Mouse (Mus musculus): ENCODE results near the gene Pex11b. TPM values are rescaled to one million over a fixed set of nuclear protein-coding genes. Genes with fewer than 3 reads are reported as not detected.
"Not testable (repeated sequence)": the region's sequence is repeated elsewhere in the genome, so short reads cannot be mapped to it uniquely, and the experiment has no call there.

Gene Pex11b
- polyA plus RNA-seq, 1 experiment, result 107 TPM

DNA sequence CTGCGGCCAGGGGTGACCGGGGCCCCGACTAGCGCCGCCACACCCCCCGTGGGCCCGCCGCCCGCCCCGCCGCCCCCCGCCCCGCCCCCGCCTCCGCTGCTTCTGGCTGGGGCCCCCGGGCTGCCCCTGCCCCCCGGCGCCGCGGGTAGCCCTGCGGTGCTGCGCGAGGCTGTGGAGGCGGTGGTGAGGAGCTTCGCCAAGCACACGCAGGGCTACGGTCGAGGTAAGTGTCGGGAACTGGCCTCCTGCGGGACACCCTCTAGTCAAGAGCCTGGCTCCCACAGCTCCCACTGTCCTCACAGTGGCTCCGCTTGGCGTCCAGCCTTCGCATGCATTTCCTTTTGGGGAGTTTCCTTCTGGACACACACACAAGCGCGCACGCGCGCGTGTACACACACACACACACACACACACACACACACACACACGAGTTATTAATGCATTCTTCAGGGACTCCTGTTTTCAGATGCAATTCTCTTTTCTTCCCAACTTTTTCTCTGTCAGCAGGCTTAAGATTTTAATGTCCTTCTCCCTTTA is 33.9 kb upstream of the Pex11b start:
- H3K4me1 ChIP-seq (ENCODE audit: control insufficient read depth, insufficient read depth, low read length), result peaks cover 18% of the 10 kb centered on the region
- no peak for TF ChIP-seq CTCF (IDR thresholded peaks at IDR 0.05; ENCODE audit: control insufficient read depth, insufficient read depth, insufficient replicate concordance, low read depth, low read length)
- TF ChIP-seq POLR2A (IDR thresholded peaks at IDR 0.05; ENCODE audit: control insufficient read depth, low read depth, low read length), result no peak; the same call in 1 of the 2 replicates

GRCm38 (mm10) chr3:96601941-96602703 is 33.1 kb upstream of the Pex11b start:
- H3K4me3 ChIP-seq (ENCODE audit: control insufficient read depth, low read depth, low read length), result no peak overlapping the region
- peak overlapping the region; percentile 64 for H3K27ac ChIP-seq (ENCODE audit: control insufficient read depth, insufficient read depth, low read depth, low read length)
- peaks cover 11% of the 10 kb centered on the region for H3K4me1 ChIP-seq (ENCODE audit: control insufficient read depth, insufficient read depth, low read length)

More for the DNA sequence above, 33.9 kb upstream of the Pex11b start:
- Histone ChIP-seq H3K4me3 (ENCODE audit: control insufficient read depth, low read depth, low read length) (peak overlapping the region; percentile 87), H3K36me3 (ENCODE audit: control insufficient read depth, insufficient read depth, low read length) (no peaks in the 10 kb centered on the region), H3K27ac (ENCODE audit: control insufficient read depth, insufficient read depth, low read depth, low read length) (peak overlapping the region; percentile 64), H3K27me3 (ENCODE audit: control insufficient read depth, insufficient read depth, low read length) (no peaks in the 10 kb centered on the region)

GRCm38 (mm10) chr3:96602704-96603084 is 32.5 kb upstream of the Pex11b start:
- TF ChIP-seq CTCF (IDR thresholded peaks at IDR 0.05; ENCODE audit: control insufficient read depth, insufficient read depth, insufficient replicate concordance, low read depth, low read length), result no peak
- no peak for TF ChIP-seq POLR2A (IDR thresholded peaks at IDR 0.05; ENCODE audit: control insufficient read depth, low read depth, low read length)
- Histone ChIP-seq H3K27ac (ENCODE audit: control insufficient read depth, insufficient read depth, low read depth, low read length) (no peak overlapping the region), H3K4me1 (ENCODE audit: control insufficient read depth, insufficient read depth, low read length) (peaks cover 5% of the 10 kb centered on the region), H3K27me3 (ENCODE audit: control insufficient read depth, insufficient read depth, low read length) (no peaks in the 10 kb centered on the region), H3K36me3 (ENCODE audit: control insufficient read depth, insufficient read depth, low read length) (no peaks in the 10 kb centered on the region), H3K4me3 (ENCODE audit: control insufficient read depth, low read depth, low read length) (no peak overlapping the region)

More at GRCm38 (mm10) chr3:96601941-96602703, 33.1 kb upstream of the Pex11b start:
- H3K27me3 ChIP-seq (ENCODE audit: control insufficient read depth, insufficient read depth, low read length), result no peaks in the 10 kb centered on the region
- TF ChIP-seq POLR2A (IDR thresholded peaks at IDR 0.05; ENCODE audit: control insufficient read depth, low read depth, low read length) (no peak), CTCF (IDR thresholded peaks at IDR 0.05; ENCODE audit: control insufficient read depth, insufficient read depth, insufficient replicate concordance, low read depth, low read length) (no peak)
- no peaks in the 10 kb centered on the region for H3K36me3 ChIP-seq (ENCODE audit: control insufficient read depth, insufficient read depth, low read length)

GRCm38 (mm10) chr3:96603311-96603710 is 31.9 kb upstream of the Pex11b start:
- H3K27me3 ChIP-seq (ENCODE audit: control insufficient read depth, insufficient read depth, low read length), result no peaks in the 10 kb centered on the region
- H3K4me1 ChIP-seq (ENCODE audit: control insufficient read depth, insufficient read depth, low read length), result peaks cover 3% of the 10 kb centered on the region
- TF ChIP-seq CTCF (IDR thresholded peaks at IDR 0.05; ENCODE audit: control insufficient read depth, insufficient read depth, insufficient replicate concordance, low read depth, low read length) (no peak), POLR2A (IDR thresholded peaks at IDR 0.05; ENCODE audit: control insufficient read depth, low read depth, low read length) (no peak)
- no peaks in the 10 kb centered on the region for H3K36me3 ChIP-seq (ENCODE audit: control insufficient read depth, insufficient read depth, low read length)
- no peak overlapping the region for H3K4me3 ChIP-seq (ENCODE audit: control insufficient read depth, low read depth, low read length)
- no peak overlapping the region for H3K27ac ChIP-seq (ENCODE audit: control insufficient read depth, insufficient read depth, low read depth, low read length)

DNA sequence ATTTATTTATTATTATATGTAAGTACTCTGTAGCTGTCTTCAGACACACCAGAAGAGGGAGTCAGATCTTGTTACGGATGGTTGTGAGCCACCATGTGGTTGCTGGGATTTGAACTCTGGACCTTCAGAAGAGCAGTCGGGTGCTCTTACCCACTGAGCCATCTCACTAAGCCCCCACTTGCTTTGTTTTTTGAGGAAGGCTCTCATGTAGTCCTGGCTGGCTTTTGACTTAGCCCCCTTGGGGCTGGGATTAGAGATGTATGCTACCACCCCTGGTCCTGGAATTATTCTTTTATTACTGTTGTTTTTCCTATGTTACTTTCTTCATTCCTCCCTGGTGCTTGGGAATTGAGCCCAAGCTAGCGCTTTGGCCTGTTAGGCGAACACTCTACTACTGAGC is 29.2 kb upstream of the Pex11b start:
- not testable (repeated sequence) for H3K27ac ChIP-seq (ENCODE audit: control insufficient read depth, insufficient read depth, low read depth, low read length); H3K36me3 ChIP-seq (ENCODE audit: control insufficient read depth, insufficient read depth, low read length); H3K4me3 ChIP-seq (ENCODE audit: control insufficient read depth, low read depth, low read length); H3K4me1 ChIP-seq (ENCODE audit: control insufficient read depth, insufficient read depth, low read length); H3K27me3 ChIP-seq (ENCODE audit: control insufficient read depth, insufficient read depth, low read length)

- no peaks in the 10 kb centered on the region for H3K36me3 ChIP-seq (ENCODE audit: control insufficient read depth, insufficient read depth, low read length)
- TF ChIP-seq POLR2A (IDR thresholded peaks at IDR 0.05; ENCODE audit: control insufficient read depth, low read depth, low read length) (no peak), CTCF (IDR thresholded peaks at IDR 0.05; ENCODE audit: control insufficient read depth, insufficient read depth, insufficient replicate concordance, low read depth, low read length) (no peak)
These were observed 28.6 kb upstream of the Pex11b start for GRCm38 (mm10) chr3:96606618-96607017.

GRCm38 (mm10) chr3:96617941-96618340 is 17.2 kb upstream of the Pex11b start:
- H3K4me3 ChIP-seq (ENCODE audit: control insufficient read depth, low read depth, low read length), result no peak overlapping the region
- no peak for TF ChIP-seq POLR2A (IDR thresholded peaks at IDR 0.05; ENCODE audit: control insufficient read depth, low read depth, low read length)
- TF ChIP-seq CTCF (IDR thresholded peaks at IDR 0.05; ENCODE audit: control insufficient read depth, insufficient read depth, insufficient replicate concordance, low read depth, low read length), result no peak
- no peaks in the 10 kb centered on the region for H3K27me3 ChIP-seq (ENCODE audit: control insufficient read depth, insufficient read depth, low read length)
- H3K4me1 ChIP-seq (ENCODE audit: control insufficient read depth, insufficient read depth, low read length), result no peaks in the 10 kb centered on the region
- H3K36me3 ChIP-seq (ENCODE audit: control insufficient read depth, insufficient read depth, low read length), result no peaks in the 10 kb centered on the region; the same call in 1 of the 2 replicates
- H3K27ac ChIP-seq (ENCODE audit: control insufficient read depth, insufficient read depth, low read depth, low read length), result no peak overlapping the region

More at GRCm38 (mm10) chr3:96606618-96607017, 28.6 kb upstream of the Pex11b start:
- Histone ChIP-seq H3K27ac (ENCODE audit: control insufficient read depth, insufficient read depth, low read depth, low read length) (no peak overlapping the region), H3K27me3 (ENCODE audit: control insufficient read depth, insufficient read depth, low read length) (no peaks in the 10 kb centered on the region), H3K4me1 (ENCODE audit: control insufficient read depth, insufficient read depth, low read length) (no peaks in the 10 kb centered on the region), H3K4me3 (ENCODE audit: control insufficient read depth, low read depth, low read length) (no peak overlapping the region)

Data from testis, adult 2 months (tissue).